Mouse (Mus musculus) small intestine, adult 2 months (tissue): ENCODE measurements around the gene Mmgt2. TPM values are rescaled to one million over a fixed set of nuclear protein-coding genes. Genes with fewer than 3 reads are reported as not detected.

Source experiments
- H3K27ac ChIP-seq: fragments of 200-500 bp; 2 replicates; pipeline ENCODE4 v1.5.1; 2012; ENCODE audit warnings: low read depth, low read length, control low read depth, inconsistent platforms; ENCODE audit not compliant: insufficient read depth
- H3K27me3 ChIP-seq: fragments of 200-500 bp; 2 replicates; pipeline ENCODE4 v1.6.1; 2012; ENCODE audit warnings: mild to moderate bottlenecking, moderate library complexity, low read length, inconsistent platforms; ENCODE audit not compliant: control insufficient read depth, insufficient read depth
- H3K36me3 ChIP-seq: fragments of 200-500 bp; 2 replicates; pipeline ENCODE4 v1.6.1; 2012; ENCODE audit warnings: mild to moderate bottlenecking, low read length, control low read depth, inconsistent platforms; ENCODE audit not compliant: control insufficient read depth, insufficient read depth
- H3K4me1 ChIP-seq: fragments of 200-500 bp; 2 replicates; pipeline ENCODE4 v1.6.1; 2012; ENCODE audit warnings: low read length, inconsistent platforms, mixed read lengths; ENCODE audit not compliant: control insufficient read depth, insufficient read depth, insufficient read length
- H3K4me3 ChIP-seq: fragments of 200-500 bp; 2 replicates; pipeline ENCODE4 v1.5.1; 2012; ENCODE audit warnings: low read depth, mild to moderate bottlenecking, control low read depth, inconsistent platforms, low read length, moderate library complexity
- CTCF ChIP-seq: fragments of 200-500 bp; IDR thresholded peaks from 2 replicates; pipeline ENCODE4 v1.5.1; 2012; ENCODE audit warnings: low read depth, mild to moderate bottlenecking, control low read depth, inconsistent platforms, low read length, moderate library complexity, mixed read lengths; ENCODE audit not compliant: insufficient replicate concordance, insufficient read length; ENCODE audit errors: extremely low read depth
- POLR2A ChIP-seq: fragments of 200-500 bp; IDR thresholded peaks from 2 replicates; pipeline ENCODE4 v1.6.1; 2012; ENCODE audit warnings: low read depth, mild to moderate bottlenecking, control low read depth, inconsistent platforms, low read length, moderate library complexity
- WGBS: fragments of 180-500 bp; shearing (Covaris S2); methylation state at CpG from one replicate; pipeline ENCODE4 v1.1.7; 2018; 5-methylcytosine and 5-hydroxymethylcytosine counted together
- polyA plus RNA-seq: library from polyadenylated mRNA; depleted of rRNA; stranded (reverse); fragments of >200 nt; gene quantifications from 2 replicates; pipeline ENCODE4 v1.2.3, GENCODE M21; 2012

The Mmgt2 gene
- polyA plus RNA-seq, 1 experiment = 26.4 TPM

- 40% methylated on average over 10 of the region's 10 CpGs for WGBS
- H3K4me1 ChIP-seq = peaks cover 47% of the 10 kb centered on the region
Observed at GRCm38 (mm10) chr11:62643681-62644363, 4.6 kb upstream of the Mmgt2 start.

GRCm38 (mm10) chr11:62644602-62645336 is 3.7 kb upstream of the Mmgt2 start:
- Histone ChIP-seq H3K27me3 (no peaks in the 10 kb centered on the region), H3K4me3 (no peak overlapping the region; the same call in 1 of the 2 replicates), H3K27ac (peak overlapping the region; percentile 90), H3K4me1 (peaks cover 47% of the 10 kb centered on the region), H3K36me3 (no peaks in the 10 kb centered on the region)
- no peak for TF ChIP-seq POLR2A
- TF ChIP-seq CTCF = no peak
- 90% methylated on average over 5 of the region's 5 CpGs for WGBS

More at GRCm38 (mm10) chr11:62643681-62644363, 4.6 kb upstream of the Mmgt2 start:
- Histone ChIP-seq H3K36me3 (no peaks in the 10 kb centered on the region; the same call in 1 of the 2 replicates), H3K4me3 (no peak overlapping the region), H3K27me3 (no peaks in the 10 kb centered on the region), H3K27ac (peak overlapping the region; percentile 90)
- no peak for TF ChIP-seq CTCF
- no peak for TF ChIP-seq POLR2A

- Histone ChIP-seq H3K27ac (peak overlapping the region; percentile 90), H3K36me3 (no peaks in the 10 kb centered on the region), H3K4me3 (no peak overlapping the region; the same call in 1 of the 2 replicates), H3K4me1 (peaks cover 47% of the 10 kb centered on the region), H3K27me3 (no peaks in the 10 kb centered on the region)
- 48% methylated on average over 4 of the region's 4 CpGs for WGBS
- TF ChIP-seq CTCF (no peak), POLR2A (no peak)
Observed at GRCm38 (mm10) chr11:62645337-62645675, 3.2 kb upstream of the Mmgt2 start.

- Histone ChIP-seq H3K4me1 (peaks cover 47% of the 10 kb centered on the region), H3K36me3 (no peaks in the 10 kb centered on the region), H3K4me3 (peak overlapping the region; percentile 44), H3K27me3 (no peaks in the 10 kb centered on the region), H3K27ac (peak overlapping the region; percentile 90)
- WGBS = 17% methylated on average over 8 of the region's 8 CpGs
- TF ChIP-seq POLR2A (no peak), CTCF (no peak)
Observed at GRCm38 (mm10) chr11:62645732-62646494, 2.6 kb upstream of the Mmgt2 start.

- no peaks in the 10 kb centered on the region for H3K27me3 ChIP-seq
Observed at GRCm38 (mm10) chr11:62646495-62646843, 2.0 kb upstream of the Mmgt2 start.

GRCm38 (mm10) chr11:62646958-62647515 is 1.4 kb upstream of the Mmgt2 start:
- H3K27ac ChIP-seq = peak overlapping the region; percentile 90
- H3K36me3 ChIP-seq = no peaks in the 10 kb centered on the region
- TF ChIP-seq CTCF = no peak
- no peak for TF ChIP-seq POLR2A
- peaks cover 42% of the 10 kb centered on the region for H3K4me1 ChIP-seq
- no peaks in the 10 kb centered on the region for H3K27me3 ChIP-seq
- WGBS = 31% methylated on average over 7 of the region's 7 CpGs
- H3K4me3 ChIP-seq = peak overlapping the region; percentile 83

More at GRCm38 (mm10) chr11:62646495-62646843, 2.0 kb upstream of the Mmgt2 start:
- peak overlapping the region; percentile 44 for H3K4me3 ChIP-seq
- peaks cover 46% of the 10 kb centered on the region for H3K4me1 ChIP-seq
- H3K36me3 ChIP-seq = no peaks in the 10 kb centered on the region
- WGBS = 38% methylated on average over 4 of the region's 4 CpGs
- H3K27ac ChIP-seq = peak overlapping the region; percentile 90
- TF ChIP-seq CTCF = no peak
- TF ChIP-seq POLR2A = 0 out of 2 replicates have a peak, but pooled peaks have one; percentile 17
